Mouse (Mus musculus) lung, postnatal 0 days (tissue): ENCODE measurements around the gene Pipox. TPM values are rescaled to one million over a fixed set of nuclear protein-coding genes. Genes with fewer than 3 reads are reported as not detected.
A peak's percentile ranks its signal among the peaks of the same experiment; 100 is the strongest.

ENCODE experiments used
- ATAC-seq: fragments of 200-750 bp; cut with Nextera tagmentation; 2 replicates; pipeline ENCODE4 v1.8.0; 2017; ENCODE audit warnings: moderate library complexity
- DNase-seq: peaks from one replicate; pipeline ENCODE4 v3.0.0-alpha.2; 2016; ENCODE audit warnings: low spot score
- H3K27ac ChIP-seq: fragments of 300-500 bp; sonication (generic); 2 replicates; pipeline ENCODE4 v1.5.1; 2014; ENCODE audit warnings: antibody characterized with exemption, mild to moderate bottlenecking, low read length, mixed read lengths
- H3K27me3 ChIP-seq: fragments of 300-500 bp; sonication (generic); replicated peaks from 2 replicates; pipeline ENCODE4 v1.6.1; 2014; ENCODE audit warnings: low read length, mixed read lengths; ENCODE audit not compliant: insufficient read depth
- H3K36me3 ChIP-seq: fragments of 300-500 bp; sonication (generic); 2 replicates; pipeline ENCODE4 v1.6.1; 2014; ENCODE audit warnings: low read length, mixed read lengths; ENCODE audit not compliant: insufficient read depth
- H3K4me1 ChIP-seq: fragments of 300-500 bp; sonication (generic); 2 replicates; pipeline ENCODE4 v1.6.1; 2014; ENCODE audit warnings: antibody characterized with exemption, low read depth, low read length, mixed read lengths; ENCODE audit not compliant: insufficient read depth
- H3K4me2 ChIP-seq: fragments of 300-500 bp; sonication (generic); replicated peaks from 2 replicates; pipeline ENCODE4 v1.6.1; 2014; ENCODE audit warnings: low read depth, mild to moderate bottlenecking, low read length, moderate library complexity, mixed read lengths
- H3K4me3 ChIP-seq: fragments of 300-500 bp; sonication (generic); 2 replicates; pipeline ENCODE4 v1.5.1; 2014; ENCODE audit warnings: low read depth, low read length
- H3K9ac ChIP-seq: fragments of 300-500 bp; sonication (generic); replicated peaks from 2 replicates; pipeline ENCODE4 v1.6.1; 2014; ENCODE audit warnings: low read depth, mild to moderate bottlenecking
- H3K9me3 ChIP-seq: fragments of 300-500 bp; sonication (generic); 2 replicates; pipeline ENCODE4 v1.6.1; 2016; ENCODE audit warnings: low read length, mixed read lengths
- CTCF ChIP-seq: IDR thresholded peaks from 2 replicates; pipeline ENCODE4 v1.5.1; 2016; ENCODE audit warnings: antibody characterized with exemption, mild to moderate bottlenecking
- EP300 ChIP-seq: IDR thresholded peaks from 2 replicates; pipeline ENCODE4 v1.6.1; 2016; ENCODE audit warnings: antibody characterized with exemption, mild to moderate bottlenecking, control low read depth
- WGBS: fragments of 180-500 bp; shearing (Covaris S2); extraction: QIAGEN DNeasy Blood & Tissue Kit; methylation state at CpG from one replicate; pipeline ENCODE4 v1.1.7; 2014; 5-methylcytosine and 5-hydroxymethylcytosine counted together
- polyA plus RNA-seq: library from polyadenylated mRNA; unstranded; fragments of >200 nt; fragmentation: Nextera tagmentation; extraction: Ambion mirVana; gene quantifications from 2 replicates; pipeline ENCODE4 v1.2.1, GENCODE M21; 2015

Pipox gene
- polyA plus RNA-seq, 1 experiment from 2014 or later = 0.23 TPM

GRCm38 (mm10) chr11:77903761-77904160, 9.9 kb upstream of the Pipox start:
- no peaks in the 10 kb centered on the region for H3K36me3 ChIP-seq
- ATAC-seq (no peak), DNase-seq (peak; percentile 32)
- TF ChIP-seq EP300 (no peak), CTCF (peak; percentile 44; the same call in 1 of the 2 replicates)
- 13% methylated on average over 3 of the region's 3 CpGs for WGBS
- H3K9ac ChIP-seq = no peak overlapping the region
- H3K4me3 ChIP-seq = no peak overlapping the region
- no peaks in the 10 kb centered on the region for H3K9me3 ChIP-seq
- no peaks in the 10 kb centered on the region for H3K27me3 ChIP-seq
- no peak overlapping the region for H3K27ac ChIP-seq
- H3K4me1 ChIP-seq = peaks cover 14% of the 10 kb centered on the region; the same call in 1 of the 2 replicates
- no peak overlapping the region for H3K4me2 ChIP-seq

- Histone ChIP-seq H3K27ac (peak overlapping the region; percentile 54), H3K4me1 (peaks cover 19% of the 10 kb centered on the region; the same call in 1 of the 2 replicates), H3K9me3 (no peaks in the 10 kb centered on the region), H3K4me3 (no peak overlapping the region), H3K4me2 (no peak overlapping the region), H3K9ac (no peak overlapping the region), H3K36me3 (no peaks in the 10 kb centered on the region), H3K27me3 (no peaks in the 10 kb centered on the region)
- 37% methylated on average over 8 of the region's 8 CpGs for WGBS
- ATAC-seq (peak; percentile 67), DNase-seq (no peak)
- TF ChIP-seq CTCF (no peak), EP300 (no peak)
Observed at GRCm38 (mm10) chr11:77901775-77902355, 8.0 kb upstream of the Pipox start.

- WGBS = 49% methylated on average over 5 of the region's 5 CpGs
- DNase-seq = peak; percentile 79
- Histone ChIP-seq H3K36me3 (no peaks in the 10 kb centered on the region), H3K4me1 (peaks cover 20% of the 10 kb centered on the region; the same call in 1 of the 2 replicates), H3K9ac (no peak overlapping the region), H3K27me3 (no peaks in the 10 kb centered on the region), H3K4me2 (no peak overlapping the region), H3K9me3 (no peaks in the 10 kb centered on the region), H3K27ac (peak overlapping the region; percentile 54), H3K4me3 (no peak overlapping the region)
- no peak for TF ChIP-seq EP300
- TF ChIP-seq CTCF = no peak
- ATAC-seq = peak; percentile 86
Observed at GRCm38 (mm10) chr11:77901366-77901765, 7.5 kb upstream of the Pipox start.

GRCm38 (mm10) chr11:77900696-77901095, 6.8 kb upstream of the Pipox start:
- Histone ChIP-seq H3K27ac (peak overlapping the region; percentile 17; the same call in 1 of the 2 replicates), H3K4me2 (no peak overlapping the region), H3K27me3 (no peaks in the 10 kb centered on the region), H3K4me3 (no peak overlapping the region), H3K36me3 (no peaks in the 10 kb centered on the region), H3K4me1 (peaks cover 20% of the 10 kb centered on the region; the same call in 1 of the 2 replicates), H3K9me3 (no peaks in the 10 kb centered on the region), H3K9ac (no peak overlapping the region)
- DNase-seq (no peak), ATAC-seq (peak; percentile 9; the same call in 1 of the 2 replicates)
- no peak for TF ChIP-seq EP300
- TF ChIP-seq CTCF = no peak
- 54% methylated on average over 4 of the region's 4 CpGs for WGBS

- Histone ChIP-seq H3K9ac (no peak overlapping the region), H3K36me3 (no peaks in the 10 kb centered on the region), H3K27ac (0 out of 2 replicates have a peak overlapping the region, but pooled peaks have one; percentile 38), H3K9me3 (no peaks in the 10 kb centered on the region), H3K4me1 (peaks cover 20% of the 10 kb centered on the region; the same call in 1 of the 2 replicates), H3K4me3 (no peak overlapping the region), H3K27me3 (no peaks in the 10 kb centered on the region), H3K4me2 (no peak overlapping the region)
- TF ChIP-seq EP300 (no peak), CTCF (no peak)
- ATAC-seq (no peak), DNase-seq (no peak)
- WGBS = 73% methylated on average over 3 of the region's 3 CpGs
Observed at GRCm38 (mm10) chr11:77900187-77900586, 6.3 kb upstream of the Pipox start.

- H3K4me3 ChIP-seq = peak overlapping the region; percentile 14
- no peak overlapping the region for H3K27ac ChIP-seq
- no peaks in the 10 kb centered on the region for H3K9me3 ChIP-seq
- no peaks in the 10 kb centered on the region for H3K27me3 ChIP-seq
- TF ChIP-seq CTCF (no peak), EP300 (no peak)
- H3K4me1 ChIP-seq = peaks cover 14% of the 10 kb centered on the region; the same call in 1 of the 2 replicates
- no peaks in the 10 kb centered on the region for H3K36me3 ChIP-seq
- ATAC-seq (no peak), DNase-seq (no peak)
- WGBS = 20% methylated on average over 23 of the region's 23 CpGs
- peak overlapping the region; percentile 42 for H3K4me2 ChIP-seq
- no peak overlapping the region for H3K9ac ChIP-seq
Observed at GRCm38 (mm10) chr11:77896820-77897805, 3.2 kb upstream of the Pipox start.
